Mouse (Mus musculus) erythroblast, adult 5-6 weeks (primary cell): ENCODE results near the gene Slc34a1. TPM values are rescaled to one million over a fixed set of nuclear protein-coding genes. Genes with fewer than 3 reads are reported as not detected.

Experiments used
- ATAC-seq: replicated peaks from 2 replicates; pipeline ENCODE4 v1.8.0; 2016; ENCODE audit warnings: moderate number of reproducible peaks, mild to moderate bottlenecking, moderate TSS enrichment, inconsistent platforms; ENCODE audit not compliant: poor library complexity, low FRiP score, severe bottlenecking
- total RNA-seq, 2 experiments: library from RNA; stranded (forward) in 1 of 2; stranded (reverse) in 1 of 2; fragments of 150-400 nt in 1 of 2; fragments of 200-764, 138-1000 nt in 1 of 2; gene quantifications; 2 replicates each; pipeline versions ENCODE4 v1.2.3 to v1.2.4; 2015 to 2017; ENCODE audit warnings: low replicate concordance in 2 of 2

Slc34a1 gene
- total RNA-seq, 2 experiments from 2014 or later: not detected

DNA sequence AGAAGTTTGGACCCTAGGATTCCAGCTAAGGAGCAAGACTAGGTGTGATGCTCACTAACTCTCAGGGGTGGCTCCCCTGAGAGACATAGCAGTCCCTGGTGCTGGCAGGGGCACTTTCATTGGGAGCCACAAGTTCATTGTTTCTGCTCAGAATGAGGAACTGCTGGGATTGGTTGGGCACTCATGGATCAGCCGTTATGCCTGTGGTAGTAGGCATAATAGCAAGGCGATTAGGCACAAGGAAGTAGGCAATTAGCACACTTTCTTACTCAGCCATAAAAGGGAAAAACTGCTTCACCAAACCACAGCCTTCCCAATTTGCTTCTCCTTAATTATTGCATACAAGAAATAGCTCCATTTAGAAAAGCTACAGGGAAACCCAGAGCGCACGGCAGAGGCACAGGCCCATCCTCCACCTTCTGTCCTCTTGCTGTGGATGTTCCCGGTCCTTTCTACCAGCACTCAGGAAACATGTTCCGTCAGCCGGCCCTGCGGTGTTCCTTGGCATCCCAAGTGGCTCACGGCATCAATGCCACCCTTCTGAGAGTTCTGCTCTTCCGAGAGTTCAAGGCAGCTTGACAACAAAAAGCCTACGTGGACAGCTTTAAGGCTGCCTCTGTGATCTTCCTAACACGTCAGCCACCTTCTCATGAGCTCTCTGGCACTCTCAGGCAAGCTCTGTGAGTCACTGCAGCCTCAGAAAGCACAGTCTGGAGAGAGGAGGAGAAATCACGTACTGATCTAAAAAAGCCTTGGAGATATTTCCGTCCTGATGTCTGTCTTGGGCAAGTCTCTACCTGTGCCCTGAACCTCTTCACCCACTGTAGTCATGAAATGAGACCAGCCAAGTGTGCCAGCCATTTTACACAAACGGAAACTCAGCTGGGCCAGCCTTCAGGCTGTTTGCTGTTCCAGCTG is 6.2 kb downstream of the Slc34a1 start:
- no peak for ATAC-seq

DNA sequence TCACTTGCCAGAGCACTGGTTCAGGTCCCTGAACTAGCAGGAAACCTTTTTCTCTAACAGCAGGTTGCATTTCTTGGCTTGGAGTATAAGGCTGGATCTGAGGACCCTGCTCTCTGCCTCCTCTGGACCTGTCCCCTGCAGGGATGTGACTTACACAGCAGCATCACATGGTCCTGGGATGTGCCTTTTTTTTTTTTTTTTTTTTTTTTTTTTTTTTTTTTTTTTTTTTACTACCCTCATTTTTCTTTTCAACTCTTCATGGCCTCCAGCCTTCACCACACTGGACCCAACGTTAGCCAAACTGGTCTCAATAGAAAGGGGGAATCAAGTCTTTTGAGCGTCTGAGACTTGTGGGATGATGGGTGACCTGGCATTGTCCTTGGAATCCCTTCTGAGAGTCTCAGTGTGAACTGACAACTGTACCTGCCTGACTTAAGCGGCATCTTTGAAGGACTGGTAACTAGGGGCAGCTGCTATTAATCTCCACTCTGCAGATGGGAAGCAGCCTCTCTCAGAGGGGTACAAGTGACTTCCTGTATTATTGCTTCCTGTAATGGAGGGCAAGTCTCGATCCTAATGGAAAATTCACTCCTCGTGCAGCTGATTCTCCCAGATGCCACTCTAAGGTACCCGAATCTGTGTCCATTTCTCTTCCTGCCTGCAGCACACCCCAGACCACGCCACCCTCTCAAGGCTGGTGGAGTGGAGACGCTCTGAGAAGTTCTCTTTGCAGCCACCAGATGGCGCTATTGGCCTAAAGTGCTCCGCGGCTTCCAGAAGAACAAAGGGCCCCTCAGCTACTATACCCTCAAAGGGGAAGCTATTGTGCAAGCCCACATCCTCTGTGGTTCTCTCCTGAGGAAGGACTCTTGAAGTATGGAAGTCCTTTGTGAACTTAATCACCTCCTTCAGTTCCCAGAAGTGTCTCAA is 7.1 kb downstream of the Slc34a1 start:
- peak; percentile 76 for ATAC-seq

DNA sequence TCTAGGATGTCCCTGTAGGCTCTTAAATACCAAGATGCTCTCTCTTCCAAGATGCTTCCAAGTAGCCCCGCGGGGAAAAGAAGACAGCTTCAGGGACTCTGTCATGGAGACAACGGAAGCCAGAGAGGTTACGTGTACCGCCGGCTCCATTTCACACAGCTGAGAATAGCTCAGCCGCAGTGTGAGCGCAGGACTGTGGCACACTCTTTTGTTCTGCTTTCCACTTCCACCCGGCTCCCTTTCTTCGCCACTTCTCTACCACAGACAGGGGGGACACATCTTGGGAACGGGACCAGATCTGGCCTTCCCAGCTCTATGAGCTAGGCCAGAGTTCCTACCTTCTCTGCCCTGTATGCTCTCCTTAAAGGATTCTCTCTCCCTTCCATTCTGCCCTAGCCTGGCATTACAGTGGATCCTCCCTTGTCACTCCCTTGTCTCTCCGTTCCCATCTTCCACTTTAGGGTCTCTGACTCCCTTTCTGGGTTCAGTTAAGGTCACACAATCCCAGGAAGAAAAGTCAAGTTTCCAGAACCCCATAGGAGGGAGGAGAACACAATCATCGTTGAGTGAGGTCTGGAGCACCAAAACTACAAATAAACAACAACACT is 7.9 kb downstream of the Slc34a1 start:
- ATAC-seq: no peak

DNA sequence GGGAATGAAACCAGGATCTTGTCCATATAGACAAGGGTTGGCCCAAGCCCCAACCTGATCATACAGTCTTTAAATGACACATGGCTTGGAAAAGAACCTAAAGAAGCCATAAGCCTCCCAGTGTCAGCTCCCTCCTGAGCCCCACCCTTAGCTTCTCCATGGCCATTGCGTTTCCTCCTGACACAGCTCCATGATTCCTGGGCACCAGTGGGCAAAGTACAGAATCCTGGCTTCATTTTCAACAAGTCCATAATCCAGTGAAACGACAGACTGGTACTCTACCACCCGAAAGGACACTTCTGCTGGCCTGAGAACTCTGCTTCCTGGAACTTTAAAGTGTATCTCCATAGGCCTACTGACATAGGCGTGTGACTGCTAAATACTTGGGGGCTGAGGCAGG is 9.4 kb downstream of the Slc34a1 start:
- ATAC-seq: no peak

DNA sequence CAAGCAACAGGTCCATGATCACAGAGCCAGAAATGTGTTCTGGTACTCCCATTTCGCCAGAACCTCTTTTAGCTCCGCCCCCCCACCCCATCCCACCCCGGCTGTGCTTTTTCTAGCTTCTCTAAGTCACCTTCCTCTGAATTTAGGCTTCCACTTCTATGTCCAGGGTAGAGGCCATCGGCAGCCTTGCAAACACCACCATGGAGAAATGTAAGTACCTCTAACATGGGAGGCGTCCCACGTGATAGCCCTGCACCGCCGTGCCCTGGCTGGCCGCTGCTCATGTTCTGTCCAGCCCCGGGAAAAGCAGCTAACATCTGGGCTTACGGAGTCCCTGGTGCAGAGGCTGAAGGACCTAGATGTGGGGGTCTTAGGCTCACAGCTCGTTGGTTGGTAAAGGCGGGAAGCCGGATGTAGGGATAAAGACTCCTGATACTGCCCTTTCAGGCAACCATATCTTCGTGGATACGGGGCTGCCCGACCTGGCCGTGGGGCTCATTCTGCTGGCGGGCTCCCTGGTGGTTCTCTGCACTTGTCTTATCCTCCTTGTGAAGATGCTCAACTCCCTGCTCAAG is 10.6 kb downstream of the Slc34a1 start:
- ATAC-seq: no peak

DNA sequence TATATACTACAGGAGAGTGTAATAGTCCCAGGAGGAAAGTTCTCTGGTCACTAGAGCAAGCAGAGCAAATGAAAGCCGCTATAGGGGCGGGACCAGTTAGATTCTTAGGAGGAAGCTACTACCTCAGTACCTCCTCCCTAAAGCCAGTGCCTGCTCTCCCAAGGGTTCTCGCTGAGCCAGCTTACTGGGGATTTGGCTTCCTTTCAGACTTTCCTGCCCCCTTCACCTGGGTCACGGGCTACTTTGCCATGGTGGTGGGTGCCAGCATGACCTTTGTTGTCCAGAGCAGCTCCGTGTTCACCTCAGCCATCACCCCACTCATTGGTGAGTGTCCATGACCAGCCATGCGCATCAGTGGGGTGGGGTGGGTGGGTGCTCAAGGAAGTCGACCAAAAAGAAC is 13.8 kb downstream of the Slc34a1 start:
- ATAC-seq: no peak

DNA sequence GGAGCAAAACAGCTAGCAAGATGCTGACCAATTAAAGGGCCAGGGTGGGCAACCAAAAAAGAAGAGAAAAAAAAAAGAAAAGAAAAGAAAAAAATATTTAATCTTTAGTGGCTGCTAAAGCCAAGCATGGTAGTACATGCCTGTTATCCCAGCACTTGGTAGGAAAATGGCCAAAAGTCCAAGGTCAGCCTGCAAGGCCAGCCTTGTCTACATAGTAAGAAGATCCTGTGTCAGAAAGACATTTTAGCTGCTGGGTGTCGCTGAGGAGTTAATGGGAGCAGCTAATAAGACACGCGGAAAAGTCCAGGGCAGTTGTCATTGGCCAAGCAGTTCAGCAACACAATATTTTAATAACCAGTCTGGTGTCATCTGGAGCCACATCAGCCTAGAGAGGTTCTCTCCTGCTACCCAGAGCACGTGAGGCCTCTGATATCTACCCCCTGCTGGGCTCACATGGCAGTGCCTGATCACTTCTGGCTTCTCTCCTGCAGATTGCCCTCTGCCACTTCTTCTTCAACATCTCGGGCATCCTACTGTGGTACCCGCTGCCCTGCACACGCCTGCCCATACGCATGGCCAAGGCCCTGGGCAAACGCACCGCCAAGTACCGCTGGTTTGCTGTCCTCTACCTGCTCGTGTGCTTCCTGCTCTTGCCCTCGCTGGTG is 14.8 kb downstream of the Slc34a1 start:
- ATAC-seq: no peak

DNA sequence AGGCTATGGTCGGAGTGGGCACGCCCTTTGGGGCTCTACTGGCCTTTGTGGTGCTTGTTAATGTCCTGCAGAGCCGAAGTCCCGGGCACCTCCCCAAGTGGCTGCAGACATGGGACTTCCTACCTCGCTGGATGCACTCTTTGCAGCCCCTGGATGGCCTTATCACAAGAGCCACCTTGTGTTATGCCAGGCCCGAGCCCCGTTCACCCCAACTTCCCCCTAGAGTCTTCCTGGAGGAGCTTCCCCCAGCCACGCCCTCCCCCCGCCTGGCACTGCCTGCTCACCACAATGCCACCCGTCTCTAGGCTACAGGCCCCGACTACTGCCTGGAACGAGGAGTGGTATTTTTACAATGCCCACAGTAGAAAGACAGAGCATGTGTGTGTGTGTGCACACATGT is 15.3 kb downstream of the Slc34a1 start:
- no peak for ATAC-seq

DNA sequence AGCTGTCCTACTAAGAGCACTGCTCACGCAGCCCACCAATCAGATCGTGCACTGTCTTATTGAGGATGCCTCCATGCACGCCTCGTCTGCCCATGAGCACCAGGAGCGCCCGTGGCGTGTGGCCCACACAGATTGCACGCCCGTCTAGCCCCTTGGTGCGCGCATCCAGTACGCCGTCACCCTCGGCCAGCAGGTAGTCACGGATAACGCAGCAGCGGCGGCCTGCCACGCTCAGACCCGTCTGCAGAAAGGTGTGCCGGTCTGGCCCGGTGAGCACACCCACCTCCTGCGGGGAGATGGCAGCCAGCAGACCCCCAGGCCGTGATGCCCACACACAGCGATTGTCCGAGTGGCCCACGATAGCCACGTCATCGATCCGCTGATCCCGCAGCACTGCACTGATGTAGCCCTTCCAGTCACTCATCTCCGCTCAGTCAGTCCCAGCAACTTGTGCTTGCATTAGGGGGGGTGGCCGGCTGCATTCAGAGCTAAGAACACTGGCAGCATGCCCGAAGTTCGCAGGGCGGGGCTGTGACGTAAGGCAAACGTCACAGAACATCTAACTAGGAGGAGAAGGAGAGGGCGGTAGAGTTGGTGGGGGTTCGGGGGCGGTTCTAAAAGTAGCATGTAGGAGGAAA is 16.9 kb downstream of the Slc34a1 start, which contains the start of gene Pfn3:
Pfn3 (minus strand) TSS at position 490 of the 638 bp plus-strand sequence.
- no peak for ATAC-seq

DNA sequence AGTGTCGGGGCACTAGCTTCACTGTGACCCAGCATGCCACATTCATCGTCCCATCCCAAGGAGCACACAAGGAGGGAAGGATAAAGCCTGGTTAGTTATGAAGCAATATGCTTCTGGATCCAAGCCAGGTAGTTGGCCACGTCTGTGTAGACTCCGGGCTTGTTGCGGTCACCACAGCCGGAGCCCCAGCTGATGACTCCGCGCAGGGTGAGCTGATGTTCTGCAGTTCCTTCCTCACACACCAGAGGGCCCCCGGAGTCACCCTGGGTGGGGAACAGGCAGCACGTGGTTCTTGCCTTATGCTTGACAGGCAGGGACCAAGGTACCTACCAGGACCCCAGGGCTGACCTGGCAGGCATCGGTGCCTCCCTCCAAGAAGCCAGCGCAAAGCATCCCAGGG is 20.0 kb downstream of the Slc34a1 start:
- ATAC-seq: peak; percentile 83

DNA sequence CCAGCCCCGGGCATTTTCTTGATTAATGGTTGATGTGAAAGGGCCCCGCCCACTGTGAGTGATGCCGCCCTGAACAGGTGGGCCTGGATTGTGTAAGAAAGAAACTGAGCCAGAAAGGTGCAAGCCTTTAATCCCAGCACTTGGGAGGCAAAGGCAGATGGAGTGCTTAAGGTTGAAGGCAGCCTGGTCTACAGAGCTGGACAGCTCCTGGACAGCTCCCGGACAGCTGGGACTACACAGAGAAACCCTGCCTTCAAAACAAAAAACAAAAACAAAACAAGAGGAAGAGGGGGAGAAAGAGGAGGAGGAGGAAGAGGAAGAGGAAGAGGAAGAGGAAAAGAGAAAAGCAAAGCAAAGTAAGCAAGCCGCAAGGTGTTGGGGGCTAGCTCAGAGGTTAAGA is 21.2 kb downstream of the Slc34a1 start:
- no peak for ATAC-seq

DNA sequence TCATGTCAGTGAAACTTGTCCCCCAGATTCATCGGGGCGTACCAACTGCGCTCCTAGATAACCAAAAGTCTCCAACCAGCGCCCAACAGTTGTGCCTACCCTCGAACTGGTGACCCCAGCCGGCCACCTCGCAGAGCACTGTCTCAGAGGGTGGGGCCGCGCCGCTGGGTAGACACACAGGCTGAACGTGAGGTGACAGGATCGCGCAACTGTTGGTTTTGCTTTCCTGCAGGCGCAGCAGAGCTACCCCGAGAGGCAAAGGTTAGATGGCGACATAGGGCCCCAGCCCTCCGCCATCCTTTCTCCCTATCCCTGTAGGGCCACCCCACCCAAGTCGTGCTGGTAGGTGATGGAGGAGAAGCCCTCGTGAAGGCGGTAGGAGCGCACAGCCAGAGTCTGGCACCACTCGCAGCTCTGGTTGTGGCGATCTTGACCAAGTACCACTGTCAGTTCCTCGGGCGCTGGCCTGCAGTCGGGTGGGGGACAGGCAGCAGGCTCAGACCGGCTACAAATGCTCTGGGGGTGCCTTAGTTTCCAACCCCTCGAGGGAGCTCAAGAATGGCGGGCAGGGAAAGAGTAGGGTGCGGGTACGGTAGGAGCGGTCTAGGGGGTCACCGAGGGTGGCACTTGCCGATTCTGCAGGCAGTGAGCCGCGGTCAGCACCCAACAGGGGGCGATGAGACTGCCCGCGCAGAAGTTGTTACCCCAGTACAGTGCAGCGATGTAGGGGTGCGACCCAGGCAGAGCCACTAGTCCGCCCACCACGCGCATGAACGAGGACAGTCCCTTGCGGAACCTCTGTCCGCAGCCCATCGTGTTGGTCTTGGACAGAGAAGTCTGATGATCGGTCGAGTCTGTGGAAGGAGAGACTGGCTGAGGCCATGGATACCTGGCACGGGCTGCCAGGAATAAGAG is 22.3 kb downstream of the Slc34a1 start:
- ATAC-seq: 0 out of 2 replicates have a peak, but pooled peaks have one; percentile 15

DNA sequence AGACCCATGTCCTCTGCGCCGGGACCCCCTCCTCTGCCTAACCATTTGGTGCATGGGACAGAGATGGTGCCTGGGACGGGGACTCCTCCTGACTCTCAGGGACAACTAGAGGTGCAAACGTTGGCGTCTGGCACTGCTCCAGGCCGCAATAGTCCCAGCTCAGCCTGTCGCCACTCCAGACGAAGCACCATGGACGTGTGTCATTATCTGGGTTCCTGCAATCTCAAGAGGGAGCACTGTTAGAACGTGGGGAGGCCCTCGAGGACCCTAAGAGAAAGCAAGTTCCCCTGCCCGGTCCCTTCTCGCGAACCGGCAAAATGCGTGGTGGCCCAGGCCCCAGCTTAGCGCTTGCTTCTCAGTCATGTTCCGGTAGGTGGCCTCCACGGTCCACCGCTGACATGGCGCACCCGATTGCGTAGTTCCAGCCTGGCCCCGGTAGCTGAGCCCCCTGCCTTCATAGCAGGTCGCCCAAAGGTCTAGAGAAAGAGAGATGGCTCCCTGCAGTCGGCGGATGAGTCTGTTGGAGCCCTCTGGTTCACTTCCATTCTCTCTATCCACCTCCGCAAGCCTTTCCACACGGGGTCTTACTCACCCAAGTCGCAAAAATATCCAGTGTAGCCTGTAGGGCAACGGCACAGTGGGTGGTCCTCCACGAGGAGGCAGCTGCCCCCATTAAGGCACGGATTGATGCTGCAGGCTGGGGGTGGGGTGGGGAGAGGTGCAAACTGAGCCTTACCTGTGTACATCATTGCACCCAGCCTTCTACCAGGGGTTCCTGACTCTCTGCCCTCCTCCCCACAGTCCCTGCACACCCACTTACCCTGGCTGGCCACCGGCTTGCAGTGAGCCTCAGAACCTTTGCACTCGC is 23.2 kb downstream of the Slc34a1 start:
- ATAC-seq: no peak

DNA sequence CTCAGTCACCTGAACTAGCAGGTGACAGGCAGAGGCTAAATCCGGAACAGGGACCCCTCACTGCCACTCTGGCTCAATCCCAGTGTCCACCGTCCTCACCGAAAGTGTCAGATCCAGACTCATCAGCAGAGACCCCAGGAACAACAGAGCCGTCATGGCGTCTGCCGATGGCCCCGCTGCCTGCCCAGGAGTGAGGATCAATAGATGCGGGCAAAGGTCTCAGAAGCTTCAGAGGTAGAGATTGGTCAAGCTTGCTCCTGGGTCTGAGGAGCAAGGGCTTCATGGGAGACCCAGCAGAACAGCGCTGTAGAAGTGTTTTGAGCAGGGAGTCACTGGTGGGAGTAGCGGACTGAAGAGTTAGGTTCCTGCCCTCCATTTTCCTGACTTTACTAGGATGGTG is 28.6 kb downstream of the Slc34a1 start, which contains the start of gene F12:
F12 (minus strand) TSS at position 181 of the 400 bp plus-strand sequence.
- 0 out of 2 replicates have a peak, but pooled peaks have one; percentile 15 for ATAC-seq

DNA sequence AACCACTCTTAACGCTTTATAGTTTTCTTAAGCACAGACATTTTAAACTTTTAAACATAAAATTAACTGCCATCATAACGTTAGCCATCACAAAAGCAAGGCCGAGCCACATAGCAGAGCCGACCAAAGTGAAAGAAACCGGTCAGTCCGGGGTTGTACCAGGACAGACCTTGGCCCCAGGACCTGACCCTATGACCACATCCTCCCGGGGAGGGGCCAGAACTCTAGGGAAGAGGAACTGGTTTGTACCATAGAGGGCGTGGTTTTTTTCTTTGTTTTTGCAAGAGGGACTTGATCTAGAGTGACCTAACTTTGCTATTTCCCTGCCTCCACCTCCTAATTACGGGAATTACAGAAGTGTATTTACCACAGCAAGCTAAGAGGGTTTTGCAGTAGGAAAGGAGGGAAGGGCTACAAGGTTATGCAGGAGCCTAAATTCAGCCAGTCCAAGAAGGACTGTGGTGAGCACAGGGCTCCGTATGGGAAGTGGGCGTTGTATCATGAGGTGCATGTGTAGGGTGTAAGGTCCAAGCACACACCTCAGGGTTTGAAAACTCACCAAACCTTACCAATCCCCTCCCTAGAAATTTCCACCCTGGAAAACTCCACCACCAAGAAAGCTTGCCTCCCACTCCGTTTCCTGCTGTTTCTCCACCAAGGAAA is 31.4 kb downstream of the Slc34a1 start:
- no peak for ATAC-seq

DNA sequence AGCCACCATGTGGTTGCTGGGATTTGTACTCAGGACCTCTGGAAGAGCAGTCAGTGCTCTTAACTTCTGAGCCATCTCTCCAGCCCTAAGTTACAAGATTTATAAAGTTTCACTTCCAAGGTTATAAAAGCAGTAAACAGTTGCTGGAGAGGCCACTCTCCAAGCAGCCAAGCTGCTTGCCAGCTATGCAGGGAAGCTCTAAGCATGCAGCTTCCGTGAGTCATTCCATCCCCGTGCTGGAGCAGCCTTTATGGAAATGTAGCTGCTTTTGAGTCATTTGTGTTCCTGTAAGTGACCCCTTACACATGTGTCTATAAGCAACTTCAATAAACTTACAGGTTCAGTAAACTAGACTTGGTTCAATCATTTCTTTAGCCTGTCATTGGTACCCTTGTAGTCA is 32.6 kb downstream of the Slc34a1 start:
- no peak for ATAC-seq
